Mouse (Mus musculus) olfactory bulb, adult 2 months (tissue): ENCODE data around the gene Lrrc27.

ENCODE experiments used
- CTCF ChIP-seq: fragments of 200-500 bp; IDR thresholded peaks from 2 replicates; pipeline ENCODE4 v1.5.1; 2012; ENCODE audit warnings: low read depth, mild to moderate bottlenecking, low read length, moderate library complexity; ENCODE audit not compliant: insufficient read depth
- POLR2A ChIP-seq: fragments of 200-500 bp; IDR thresholded peaks from 2 replicates; pipeline ENCODE4 v1.6.1; 2012; ENCODE audit warnings: mild to moderate bottlenecking, low read depth, low read length, moderate library complexity; ENCODE audit not compliant: insufficient read depth

DNA sequence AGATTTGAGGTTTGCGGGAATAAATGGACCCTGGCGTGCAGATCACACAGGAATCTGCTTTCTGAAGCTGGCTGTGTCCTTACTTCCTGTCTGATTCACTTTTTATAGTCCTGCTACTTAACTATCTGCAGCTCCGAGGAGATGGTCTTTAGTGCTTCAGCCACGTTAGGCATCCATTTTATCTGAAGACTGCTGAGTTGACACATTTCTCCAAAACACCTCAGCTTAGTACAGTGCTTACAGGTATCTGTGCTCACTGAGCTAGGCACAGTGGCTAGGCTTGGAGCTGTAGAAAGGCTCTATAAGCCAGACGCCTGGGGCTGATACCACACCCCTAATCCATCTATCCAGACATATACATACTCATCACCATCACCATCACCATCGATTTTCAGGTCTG, 52.8 kb downstream of the Lrrc27 start:
- TF ChIP-seq CTCF (no peak), POLR2A (no peak)
